Mouse (Mus musculus): ENCODE measurements around the gene Rassf1. TPM values are rescaled to one million over a fixed set of nuclear protein-coding genes. Genes with fewer than 3 reads are reported as not detected.

The Rassf1 gene
- polyA plus RNA-seq, 1 experiment: 63.4 TPM

GRCm38 (mm10) chr9:107576357-107577107 lies 25.2 kb downstream of the Rassf1 start, which contains the start of gene Hyal1:
TSS of gene Hyal1 (plus strand) at chr9:107576927.
- peaks cover 8% of the 10 kb centered on the region for H3K4me1 ChIP-seq (ENCODE audit: control insufficient read depth, insufficient read depth, low read length)

DNA sequence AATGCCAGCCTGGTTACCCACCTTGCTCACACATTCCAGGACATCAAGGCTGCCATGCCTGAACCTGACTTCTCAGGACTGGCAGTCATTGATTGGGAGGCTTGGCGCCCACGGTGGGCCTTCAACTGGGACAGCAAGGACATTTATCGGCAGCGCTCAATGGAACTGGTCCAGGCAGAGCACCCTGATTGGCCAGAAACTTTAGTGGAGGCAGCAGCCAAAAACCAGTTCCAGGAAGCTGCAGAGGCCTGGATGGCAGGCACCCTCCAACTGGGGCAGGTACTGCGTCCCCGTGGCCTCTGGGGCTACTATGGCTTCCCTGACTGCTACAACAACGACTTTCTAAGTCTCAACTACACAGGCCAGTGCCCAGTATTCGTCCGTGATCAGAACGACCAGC lies 26.5 kb downstream of the Rassf1 start:
- Histone ChIP-seq H3K36me3 (ENCODE audit: control insufficient read depth, insufficient read depth, low read length) (no peaks in the 10 kb centered on the region), H3K27me3 (ENCODE audit: control insufficient read depth, insufficient read depth, low read length) (no peaks in the 10 kb centered on the region), H3K4me3 (ENCODE audit: control insufficient read depth, low read depth, low read length) (peak overlapping the region; percentile 15), H3K27ac (ENCODE audit: control insufficient read depth, insufficient read depth, low read depth, low read length) (no peak overlapping the region), H3K4me1 (ENCODE audit: control insufficient read depth, insufficient read depth, low read length) (peaks cover 8% of the 10 kb centered on the region)
- TF ChIP-seq POLR2A (IDR thresholded peaks at IDR 0.05; ENCODE audit: control insufficient read depth, low read depth, low read length) (no peak), CTCF (IDR thresholded peaks at IDR 0.05; ENCODE audit: control insufficient read depth, insufficient read depth, insufficient replicate concordance, low read depth, low read length) (no peak)

More at GRCm38 (mm10) chr9:107576357-107577107, 25.2 kb downstream of the Rassf1 start, which contains the start of gene Hyal1:
- TF ChIP-seq CTCF (IDR thresholded peaks at IDR 0.05; ENCODE audit: control insufficient read depth, insufficient read depth, insufficient replicate concordance, low read depth, low read length) (no peak), POLR2A (IDR thresholded peaks at IDR 0.05; ENCODE audit: control insufficient read depth, low read depth, low read length) (peak; percentile 54; the same call in 1 of the 2 replicates)
- H3K36me3 ChIP-seq (ENCODE audit: control insufficient read depth, insufficient read depth, low read length): no peaks in the 10 kb centered on the region
- H3K4me3 ChIP-seq (ENCODE audit: control insufficient read depth, low read depth, low read length): peak within 1 kb of the TSS; percentile 44
- no peaks in the 10 kb centered on the region for H3K27me3 ChIP-seq (ENCODE audit: control insufficient read depth, insufficient read depth, low read length)
- H3K27ac ChIP-seq (ENCODE audit: control insufficient read depth, insufficient read depth, low read depth, low read length): no peak within 1 kb of the TSS

DNA sequence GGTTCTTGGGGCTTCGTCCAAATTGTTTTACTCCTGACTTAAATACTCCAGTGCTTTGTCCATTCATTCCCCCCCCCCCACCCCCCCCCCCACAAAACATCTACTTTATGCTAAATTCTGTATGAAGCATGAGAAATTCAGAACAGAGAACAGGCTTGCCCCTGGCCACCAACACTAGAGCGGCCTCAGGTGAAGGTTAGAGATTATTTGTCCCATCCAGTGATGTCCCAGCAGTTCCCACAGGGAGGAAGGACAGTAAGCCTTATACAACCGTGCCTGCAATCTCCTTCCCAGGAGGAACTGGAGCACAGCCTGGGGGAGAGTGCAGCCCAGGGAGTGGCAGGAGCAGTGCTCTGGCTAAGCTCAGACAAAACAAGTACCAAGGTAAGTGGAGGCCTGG lies 27.2 kb downstream of the Rassf1 start, which contains the start of gene Naa80:
Gene Naa80 (plus strand): TSS at position 301 of the 400 bp plus-strand sequence.
- Histone ChIP-seq H3K4me3 (ENCODE audit: control insufficient read depth, low read depth, low read length) (peak within 1 kb of the TSS; percentile 93), H3K36me3 (ENCODE audit: control insufficient read depth, insufficient read depth, low read length) (no peaks in the 10 kb centered on the region), H3K27ac (ENCODE audit: control insufficient read depth, insufficient read depth, low read depth, low read length) (no peak within 1 kb of the TSS), H3K27me3 (ENCODE audit: control insufficient read depth, insufficient read depth, low read length) (no peaks in the 10 kb centered on the region), H3K4me1 (ENCODE audit: control insufficient read depth, insufficient read depth, low read length) (peaks cover 8% of the 10 kb centered on the region)
- TF ChIP-seq CTCF (IDR thresholded peaks at IDR 0.05; ENCODE audit: control insufficient read depth, insufficient read depth, insufficient replicate concordance, low read depth, low read length) (no peak), POLR2A (IDR thresholded peaks at IDR 0.05; ENCODE audit: control insufficient read depth, low read depth, low read length) (no peak)

GRCm38 (mm10) chr9:107579023-107579900 lies 27.9 kb downstream of the Rassf1 start:
- H3K27me3 ChIP-seq (ENCODE audit: control insufficient read depth, insufficient read depth, low read length): no peaks in the 10 kb centered on the region
- H3K36me3 ChIP-seq (ENCODE audit: control insufficient read depth, insufficient read depth, low read length): no peaks in the 10 kb centered on the region
- peaks cover 8% of the 10 kb centered on the region for H3K4me1 ChIP-seq (ENCODE audit: control insufficient read depth, insufficient read depth, low read length)
- no peak overlapping the region for H3K27ac ChIP-seq (ENCODE audit: control insufficient read depth, insufficient read depth, low read depth, low read length)
- TF ChIP-seq POLR2A (IDR thresholded peaks at IDR 0.05; ENCODE audit: control insufficient read depth, low read depth, low read length) (no peak), CTCF (IDR thresholded peaks at IDR 0.05; ENCODE audit: control insufficient read depth, insufficient read depth, insufficient replicate concordance, low read depth, low read length) (no peak)
- peak overlapping the region; percentile 93 for H3K4me3 ChIP-seq (ENCODE audit: control insufficient read depth, low read depth, low read length)

DNA sequence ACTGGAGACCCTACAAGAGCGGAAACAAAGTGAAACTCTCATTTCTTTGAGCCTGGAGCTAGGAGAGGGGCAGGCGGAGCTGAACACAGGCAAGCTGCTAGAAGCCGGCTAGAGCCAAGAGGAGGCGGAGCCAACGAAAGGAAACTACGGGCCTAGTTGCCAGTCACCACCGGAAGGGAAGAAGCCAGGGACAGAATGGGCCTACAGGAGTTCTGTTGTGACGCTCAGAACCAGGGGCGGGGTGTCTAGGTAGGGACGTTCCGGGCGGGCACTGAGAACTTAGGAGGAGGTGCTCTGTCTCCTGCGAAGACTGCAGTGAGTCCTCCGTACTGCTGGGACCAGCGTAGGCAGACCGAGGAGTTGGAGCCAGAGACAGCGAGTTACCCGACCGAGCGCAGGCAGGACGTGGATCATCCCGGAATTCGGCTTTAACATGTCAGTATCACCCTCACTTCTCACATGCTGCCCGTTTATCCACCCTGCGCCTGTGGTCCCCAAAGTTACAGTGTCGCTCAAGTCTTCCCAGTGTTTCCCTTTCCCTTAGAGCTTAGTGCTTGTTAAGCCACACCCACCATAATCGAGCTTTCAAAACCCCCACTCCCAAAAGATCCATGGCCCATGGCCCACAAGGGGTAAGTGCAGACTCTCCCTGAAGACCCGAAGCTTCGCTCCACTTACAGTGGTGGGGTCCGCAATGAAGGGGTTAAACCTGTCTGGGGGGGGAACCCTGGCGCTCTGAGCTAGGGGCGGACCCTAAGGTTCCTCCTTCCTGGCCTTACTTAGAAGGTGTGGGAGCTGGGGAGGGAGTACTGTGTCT lies 29.4 kb downstream of the Rassf1 start, which contains the start of gene Hyal3:
Gene Hyal3 (plus strand): TSS at position 318 of the 817 bp plus-strand sequence.
- H3K27ac ChIP-seq (ENCODE audit: control insufficient read depth, insufficient read depth, low read depth, low read length): peak within 1 kb of the TSS; percentile 68
- peaks cover 8% of the 10 kb centered on the region for H3K4me1 ChIP-seq (ENCODE audit: control insufficient read depth, insufficient read depth, low read length)
- TF ChIP-seq CTCF (IDR thresholded peaks at IDR 0.05; ENCODE audit: control insufficient read depth, insufficient read depth, insufficient replicate concordance, low read depth, low read length) (0 out of 2 replicates have a peak, but pooled peaks have one; percentile 9), POLR2A (IDR thresholded peaks at IDR 0.05; ENCODE audit: control insufficient read depth, low read depth, low read length) (peak; percentile 90)
- peak within 1 kb of the TSS; percentile 93 for H3K4me3 ChIP-seq (ENCODE audit: control insufficient read depth, low read depth, low read length)
- no peaks in the 10 kb centered on the region for H3K36me3 ChIP-seq (ENCODE audit: control insufficient read depth, insufficient read depth, low read length)
- no peaks in the 10 kb centered on the region for H3K27me3 ChIP-seq (ENCODE audit: control insufficient read depth, insufficient read depth, low read length)

DNA sequence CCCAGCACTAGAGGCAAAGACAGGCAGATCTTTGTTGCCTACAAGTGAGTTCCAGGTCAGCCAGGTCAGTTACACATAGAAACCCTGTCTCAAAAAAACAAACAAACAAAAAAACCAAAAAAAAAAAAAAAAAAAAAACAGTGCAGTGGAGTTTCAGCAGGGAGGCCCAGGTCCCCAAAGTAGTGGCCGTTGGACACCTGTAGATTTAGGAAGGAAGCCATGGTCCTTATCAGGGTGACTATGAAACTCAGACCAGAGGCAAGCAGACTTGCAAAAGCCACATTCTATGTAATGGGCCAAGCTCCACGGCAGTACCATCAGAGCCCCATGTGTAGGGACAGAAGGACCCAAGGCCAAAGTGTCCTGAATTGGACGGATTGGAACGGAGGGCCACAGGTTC lies 30.2 kb downstream of the Rassf1 start:
- Histone ChIP-seq H3K4me3 (ENCODE audit: control insufficient read depth, low read depth, low read length) (peak overlapping the region; percentile 93), H3K27me3 (ENCODE audit: control insufficient read depth, insufficient read depth, low read length) (no peaks in the 10 kb centered on the region), H3K27ac (ENCODE audit: control insufficient read depth, insufficient read depth, low read depth, low read length) (no peak overlapping the region), H3K36me3 (ENCODE audit: control insufficient read depth, insufficient read depth, low read length) (no peaks in the 10 kb centered on the region), H3K4me1 (ENCODE audit: control insufficient read depth, insufficient read depth, low read length) (peaks cover 10% of the 10 kb centered on the region)
- TF ChIP-seq POLR2A (IDR thresholded peaks at IDR 0.05; ENCODE audit: control insufficient read depth, low read depth, low read length) (no peak), CTCF (IDR thresholded peaks at IDR 0.05; ENCODE audit: control insufficient read depth, insufficient read depth, insufficient replicate concordance, low read depth, low read length) (no peak)

Measured in testis, adult 2 months (tissue).